Mouse (Mus musculus) frontal cortex, postnatal 25 days (tissue): ENCODE data around the gene Sox18.

Experiments used
- DNase-seq, 2 experiments: peaks; one replicate each; pipeline ENCODE4 v3.0.0; 2022; ENCODE audit warnings: low spot score in 2 of 2

The Sox18 gene

GRCm38 (mm10) chr2:181680716-181681117 lies 9.3 kb upstream of the Sox18 start:
- no peak for DNase-seq

- peak; percentile 48 to 59 for DNase-seq
Measured at GRCm38 (mm10) chr2:181679951-181680715, 8.7 kb upstream of the Sox18 start, which contains the start of gene Tcea2. Gene Tcea2, plus strand, starts transcription at chr2:181680310.

- peak; percentile 60 to 68 for DNase-seq
Measured at GRCm38 (mm10) chr2:181678780-181679179, 7.3 kb upstream of the Sox18 start.

GRCm38 (mm10) chr2:181677755-181678098 lies 6.3 kb upstream of the Sox18 start:
- no peak for DNase-seq

GRCm38 (mm10) chr2:181677096-181677754 lies 5.8 kb upstream of the Sox18 start:
- no peak for DNase-seq

- no peak for DNase-seq
Measured at GRCm38 (mm10) chr2:181676424-181676823, 5.0 kb upstream of the Sox18 start.

GRCm38 (mm10) chr2:181675454-181675853 lies 4.0 kb upstream of the Sox18 start:
- no peak for DNase-seq

- DNase-seq: no peak
Measured at GRCm38 (mm10) chr2:181674934-181675333, 3.5 kb upstream of the Sox18 start.

- DNase-seq: no peak
Measured at GRCm38 (mm10) chr2:181673501-181673900, 2.1 kb upstream of the Sox18 start.

GRCm38 (mm10) chr2:181671984-181672383 lies 544 bp upstream of the Sox18 start:
- no peak for DNase-seq

GRCm38 (mm10) chr2:181670913-181671311 lies 528 bp downstream of the Sox18 start:
- no peak for DNase-seq

- no peak for DNase-seq
Measured at GRCm38 (mm10) chr2:181670285-181670912, 1.0 kb downstream of the Sox18 start.

- DNase-seq: no peak
Measured at GRCm38 (mm10) chr2:181663298-181663630, 8.2 kb downstream of the Sox18 start.

- no peak for DNase-seq
Measured at GRCm38 (mm10) chr2:181662620-181663297, 8.7 kb downstream of the Sox18 start.

- peak; percentile 60 to 76 for DNase-seq
Measured at GRCm38 (mm10) chr2:181659609-181660055, 11.8 kb downstream of the Sox18 start.

- peak in 1 of 2 experiments; percentile 46 for DNase-seq
Measured at GRCm38 (mm10) chr2:181658930-181659555, 12.4 kb downstream of the Sox18 start.

- no peak for DNase-seq
Measured at GRCm38 (mm10) chr2:181658528-181658927, 12.9 kb downstream of the Sox18 start.

- DNase-seq: no peak
Measured at GRCm38 (mm10) chr2:181657441-181657840, 14.0 kb downstream of the Sox18 start.

- DNase-seq: no peak
Measured at GRCm38 (mm10) chr2:181656734-181657133, 14.7 kb downstream of the Sox18 start, which contains the start of gene Gm29797. Gene Gm29797, plus strand, starts transcription at chr2:181657034.

- DNase-seq: no peak
Measured at GRCm38 (mm10) chr2:181653523-181653922, 17.9 kb downstream of the Sox18 start.

GRCm38 (mm10) chr2:181653065-181653464 lies 18.4 kb downstream of the Sox18 start:
- DNase-seq: no peak

GRCm38 (mm10) chr2:181648926-181649325 lies 22.5 kb downstream of the Sox18 start:
- DNase-seq: no peak
